Mouse (Mus musculus) embryonic fibroblast, embryonic 13.5 days (primary cell): ENCODE measurements around the gene C2cd5.

ENCODE experiments used
- CTCF ChIP-seq: IDR thresholded peaks from 2 replicates; pipeline ENCODE4 v1.5.1; 2011; ENCODE audit warnings: mild to moderate bottlenecking, control low read depth, low read length, moderate library complexity, borderline replicate concordance; ENCODE audit not compliant: insufficient read depth
- POLR2A ChIP-seq: IDR thresholded peaks from 2 replicates; pipeline ENCODE4 v1.6.1; 2011; ENCODE audit warnings: low read depth, mild to moderate bottlenecking, control low read depth, low read length, moderate library complexity

DNA sequence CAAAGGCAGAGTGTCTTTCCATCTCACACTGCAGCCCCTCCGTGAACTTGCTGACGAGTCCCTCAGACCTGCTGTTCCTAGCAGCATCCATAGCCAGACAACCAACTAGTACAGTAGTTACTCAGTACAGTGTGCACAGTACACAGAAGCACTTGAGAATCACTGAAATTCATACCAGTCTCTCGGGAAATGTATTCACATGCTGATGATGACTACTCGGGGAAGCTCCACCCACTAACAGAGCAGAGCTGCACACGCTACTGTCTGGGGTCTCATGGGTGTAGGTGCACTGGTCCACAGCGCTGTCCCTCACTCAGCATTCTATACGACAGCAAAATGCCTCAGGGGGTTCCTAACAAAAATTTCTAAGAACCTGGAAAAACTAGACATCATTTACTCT, 19.2 kb downstream of the C2cd5 start:
- no peak for TF ChIP-seq POLR2A
- TF ChIP-seq CTCF = no peak
